Mouse (Mus musculus): Measurements from ENCODE around the gene Olfr1454.

Olfr1454 gene

DNA sequence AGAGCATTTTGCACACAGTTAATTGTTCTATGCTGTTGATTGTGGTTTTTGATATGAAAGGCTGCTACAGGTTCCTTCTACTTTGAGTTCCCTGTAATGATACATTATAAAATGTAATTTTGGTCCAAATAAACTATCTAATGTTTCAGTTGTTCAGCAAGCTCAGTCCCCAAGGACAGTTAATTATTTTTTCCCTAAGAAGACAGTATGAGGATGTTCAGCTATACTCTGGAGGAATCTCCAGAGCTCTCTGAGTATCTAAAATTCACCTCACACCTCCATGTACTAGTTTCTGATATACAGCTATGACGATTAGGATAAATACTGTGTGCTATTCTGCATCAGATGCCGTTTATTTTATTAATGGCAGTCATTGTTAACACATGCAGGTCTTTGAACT, at the start of gene Olfr1454:
Gene Olfr1454 (plus strand): TSS at position 301 of the 400 bp plus-strand sequence.
- no peak for DNase-seq (ENCODE audit: low spot score)

GRCm38 (mm10) chr19:13028227-13028626, 32.2 kb upstream of the Olfr1454 start, which contains the start of gene Olfr1453:
TSS of gene Olfr1453 (minus strand) at chr19:13028327.
- DNase-seq (ENCODE audit: low spot score) = no peak

DNA sequence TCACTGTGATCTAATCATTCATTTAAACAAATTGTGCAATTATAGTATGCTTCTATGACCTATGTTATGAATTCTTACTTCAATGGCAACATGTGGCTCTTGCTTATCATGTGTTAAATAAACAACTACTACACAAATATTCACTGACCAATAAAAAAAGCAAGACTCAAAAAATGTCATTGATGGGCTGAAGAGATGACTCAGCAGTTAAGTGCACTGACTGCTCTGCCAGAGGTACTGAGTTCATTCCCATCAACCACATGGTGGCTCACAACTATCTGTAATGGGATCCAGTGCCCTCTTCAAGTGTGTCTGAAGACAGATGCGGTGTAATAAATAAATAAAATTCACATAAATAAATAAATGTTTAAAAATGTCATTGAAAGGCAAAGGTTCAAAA, 33.5 kb downstream of the Olfr1454 start:
- DNase-seq (ENCODE audit: low spot score) = no peak

- DNase-seq (ENCODE audit: low spot score) = no peak
These were observed 37.4 kb downstream of the Olfr1454 start, which contains the start of gene Olfr1457 for GRCm38 (mm10) chr19:13097791-13098190. TSS of gene Olfr1457 (minus strand) at chr19:13097891.

GRCm38 (mm10) chr19:13106675-13107074, 46.3 kb downstream of the Olfr1454 start, which contains the start of gene Olfr1458:
TSS of gene Olfr1458 (minus strand) at chr19:13106775.
- no peak for DNase-seq (ENCODE audit: low spot score)
